Mouse (Mus musculus): Measurements from ENCODE around the gene Sgsh. TPM values are rescaled to one million over a fixed set of nuclear protein-coding genes. Genes with fewer than 3 reads are reported as not detected.

Gene Sgsh
- polyA plus RNA-seq, 1 experiment = 41.9 TPM

GRCm38 (mm10) chr11:119314252-119314936 lies 40.9 kb downstream of the Sgsh start:
- Histone ChIP-seq H3K27ac (ENCODE audit: insufficient read depth, low read depth, low read length) (no peak overlapping the region), H3K4me3 (ENCODE audit: insufficient read depth, low read length) (no peak overlapping the region), H3K4me1 (ENCODE audit: control insufficient read depth, insufficient read depth, low read length) (peaks cover 14% of the 10 kb centered on the region)
- no peak for TF ChIP-seq POLR2A (IDR thresholded peaks at IDR 0.05; ENCODE audit: borderline replicate concordance, low read depth, low read length)

- no peak overlapping the region for H3K4me3 ChIP-seq (ENCODE audit: insufficient read depth, low read length)
- H3K27ac ChIP-seq (ENCODE audit: insufficient read depth, low read depth, low read length) = no peak overlapping the region
- peaks cover 14% of the 10 kb centered on the region for H3K4me1 ChIP-seq (ENCODE audit: control insufficient read depth, insufficient read depth, low read length)
- TF ChIP-seq CTCF (IDR thresholded peaks at IDR 0.05; ENCODE audit: low read depth, low read length) (no peak), POLR2A (IDR thresholded peaks at IDR 0.05; ENCODE audit: borderline replicate concordance, low read depth, low read length) (no peak)
Observed at GRCm38 (mm10) chr11:119310621-119311020, 44.7 kb downstream of the Sgsh start.

- Histone ChIP-seq H3K4me1 (ENCODE audit: control insufficient read depth, insufficient read depth, low read length) (no peaks in the 10 kb centered on the region), H3K4me3 (ENCODE audit: insufficient read depth, low read length) (no peak overlapping the region), H3K27ac (ENCODE audit: insufficient read depth, low read depth, low read length) (no peak overlapping the region)
- TF ChIP-seq POLR2A (IDR thresholded peaks at IDR 0.05; ENCODE audit: borderline replicate concordance, low read depth, low read length) = no peak
- no peak for TF ChIP-seq CTCF (IDR thresholded peaks at IDR 0.05; ENCODE audit: low read depth, low read length)
Observed at GRCm38 (mm10) chr11:119307916-119308315, 47.4 kb downstream of the Sgsh start.

DNA sequence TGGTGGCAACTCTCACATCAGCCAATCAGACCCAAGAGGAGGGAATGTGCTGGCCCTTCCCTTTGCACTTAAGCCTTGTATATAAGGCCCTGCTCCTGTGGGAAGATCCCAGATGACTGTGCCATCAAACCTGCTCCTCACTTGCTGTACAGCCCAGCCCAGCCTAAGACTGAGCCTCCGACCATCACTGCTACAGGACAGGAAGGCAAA lies 47.8 kb downstream of the Sgsh start, which contains the start of gene Card14:
Card14 (plus strand) TSS at position 111 of the 210 bp plus-strand sequence.
- H3K4me3 ChIP-seq (ENCODE audit: insufficient read depth, low read length) = no peak within 1 kb of the TSS
- no peaks in the 10 kb centered on the region for H3K4me1 ChIP-seq (ENCODE audit: control insufficient read depth, insufficient read depth, low read length)
- TF ChIP-seq POLR2A (IDR thresholded peaks at IDR 0.05; ENCODE audit: borderline replicate concordance, low read depth, low read length) (no peak), CTCF (IDR thresholded peaks at IDR 0.05; ENCODE audit: low read depth, low read length) (no peak)
- H3K27ac ChIP-seq (ENCODE audit: insufficient read depth, low read depth, low read length) = no peak within 1 kb of the TSS

DNA sequence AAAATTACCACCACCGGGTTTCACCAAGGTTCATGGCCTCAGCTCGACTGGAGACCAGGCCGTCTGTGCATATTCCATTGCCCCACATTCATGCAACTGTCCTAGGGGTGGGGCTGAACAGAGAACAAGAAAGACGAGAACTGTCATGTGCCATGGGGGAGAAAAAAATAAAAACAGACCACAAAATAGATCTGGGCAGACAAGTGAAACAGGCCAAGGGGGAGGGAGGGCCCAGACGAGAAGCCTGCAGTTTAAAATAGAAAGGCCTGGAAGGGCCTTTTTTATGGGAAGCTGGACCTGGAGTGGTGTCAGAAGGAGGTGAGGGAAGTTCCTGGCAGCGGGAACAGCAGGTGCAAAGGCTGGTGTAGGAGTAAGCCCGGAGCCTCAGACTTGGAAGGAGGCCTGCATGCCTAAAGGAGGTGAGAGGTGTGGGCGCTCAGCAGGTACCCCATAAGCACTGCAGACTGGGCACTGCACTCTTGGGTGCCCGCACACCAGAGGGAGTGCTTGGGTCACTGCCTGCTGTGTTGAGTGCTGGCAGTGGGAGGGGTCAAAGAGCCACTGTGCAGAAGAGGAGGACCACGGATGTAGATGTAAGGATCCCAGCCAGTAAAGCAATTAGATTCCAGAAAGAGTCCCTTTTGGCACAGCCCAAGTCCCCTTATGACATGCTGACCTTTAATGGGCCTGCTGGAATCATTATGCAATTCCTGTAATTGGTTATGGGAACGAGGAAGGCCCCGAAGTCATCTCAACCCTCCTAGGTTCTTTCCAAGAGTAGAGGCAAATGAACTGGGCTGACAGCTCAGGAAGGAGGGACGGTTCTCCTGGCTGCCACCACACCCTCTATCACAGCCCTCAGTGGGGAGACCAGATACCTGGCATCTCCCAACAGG lies 48.3 kb downstream of the Sgsh start:
- TF ChIP-seq POLR2A (IDR thresholded peaks at IDR 0.05; ENCODE audit: borderline replicate concordance, low read depth, low read length) = no peak
- no peak for TF ChIP-seq CTCF (IDR thresholded peaks at IDR 0.05; ENCODE audit: low read depth, low read length)
- Histone ChIP-seq H3K27ac (ENCODE audit: insufficient read depth, low read depth, low read length) (no peak overlapping the region), H3K4me1 (ENCODE audit: control insufficient read depth, insufficient read depth, low read length) (no peaks in the 10 kb centered on the region), H3K4me3 (ENCODE audit: insufficient read depth, low read length) (no peak overlapping the region)

GRCm38 (mm10) chr11:119304904-119305712 lies 50.2 kb downstream of the Sgsh start:
- Histone ChIP-seq H3K4me1 (ENCODE audit: control insufficient read depth, insufficient read depth, low read length) (no peaks in the 10 kb centered on the region), H3K4me3 (ENCODE audit: insufficient read depth, low read length) (no peak overlapping the region)
- TF ChIP-seq POLR2A (IDR thresholded peaks at IDR 0.05; ENCODE audit: borderline replicate concordance, low read depth, low read length) (no peak), CTCF (IDR thresholded peaks at IDR 0.05; ENCODE audit: low read depth, low read length) (peak; percentile 79)

GRCm38 (mm10) chr11:119300986-119301385 lies 54.4 kb downstream of the Sgsh start:
- Histone ChIP-seq H3K4me1 (ENCODE audit: control insufficient read depth, insufficient read depth, low read length) (peaks cover 5% of the 10 kb centered on the region; the same call in 1 of the 2 replicates), H3K4me3 (ENCODE audit: insufficient read depth, low read length) (no peak overlapping the region), H3K27ac (ENCODE audit: insufficient read depth, low read depth, low read length) (no peak overlapping the region)
- TF ChIP-seq CTCF (IDR thresholded peaks at IDR 0.05; ENCODE audit: low read depth, low read length) = no peak
- no peak for TF ChIP-seq POLR2A (IDR thresholded peaks at IDR 0.05; ENCODE audit: borderline replicate concordance, low read depth, low read length)

More at GRCm38 (mm10) chr11:119304904-119305712, 50.2 kb downstream of the Sgsh start:
- no peak overlapping the region for H3K27ac ChIP-seq (ENCODE audit: insufficient read depth, low read depth, low read length)

DNA sequence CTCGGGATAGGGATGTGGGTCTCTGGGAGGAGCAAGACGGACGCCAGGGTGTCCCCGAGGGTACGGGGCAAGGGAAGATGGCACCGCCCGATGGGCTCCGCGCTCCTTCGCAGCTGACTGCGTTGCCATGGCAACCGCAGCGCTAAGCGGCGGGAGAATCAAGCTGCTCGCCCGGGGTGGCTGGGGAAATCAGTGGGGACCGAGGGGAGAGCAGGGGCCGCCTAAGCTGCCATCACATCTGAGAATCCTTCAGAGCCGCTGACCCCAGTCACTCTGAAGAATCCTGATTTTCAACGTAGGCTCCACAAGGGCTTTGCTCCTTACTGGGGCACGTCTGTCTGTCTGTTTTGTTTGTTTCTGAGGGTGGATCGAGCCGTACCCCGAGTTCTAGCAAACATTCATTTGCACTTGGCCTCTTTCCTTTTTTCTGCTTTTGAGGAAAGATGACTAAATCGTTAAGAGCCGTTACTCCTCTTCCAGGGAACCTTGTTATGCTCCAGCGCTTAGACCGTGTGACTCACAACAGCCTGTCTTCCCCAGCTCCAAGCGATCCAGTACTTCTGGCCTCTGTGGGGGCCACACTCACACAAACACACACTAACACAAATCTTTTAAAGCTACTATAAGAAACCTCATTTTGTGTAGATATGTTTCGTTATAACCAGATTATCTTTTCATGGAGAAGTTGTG lies 54.9 kb downstream of the Sgsh start:
- Histone ChIP-seq H3K27ac (ENCODE audit: insufficient read depth, low read depth, low read length) (peak overlapping the region; percentile 52; the same call in 1 of the 2 replicates), H3K4me1 (ENCODE audit: control insufficient read depth, insufficient read depth, low read length) (peaks cover 5% of the 10 kb centered on the region; the same call in 1 of the 2 replicates), H3K4me3 (ENCODE audit: insufficient read depth, low read length) (peak overlapping the region; percentile 99)
- TF ChIP-seq POLR2A (IDR thresholded peaks at IDR 0.05; ENCODE audit: borderline replicate concordance, low read depth, low read length) (no peak), CTCF (IDR thresholded peaks at IDR 0.05; ENCODE audit: low read depth, low read length) (no peak)

Measured in bone marrow macrophage, adult 2 months (primary cell).